Mouse (Mus musculus): ENCODE data around the gene Gnb5. TPM values are rescaled to one million over a fixed set of nuclear protein-coding genes. Genes with fewer than 3 reads are reported as not detected.
A peak's percentile ranks its signal among the peaks of the same experiment; 100 is the strongest.
"Not testable (repeated sequence)": the region's sequence is repeated elsewhere in the genome, so short reads cannot be mapped to it uniquely, and the experiment has no call there.

Gnb5 gene
- polyA plus RNA-seq, 1 experiment from 2014 or later = 46.4 TPM

DNA sequence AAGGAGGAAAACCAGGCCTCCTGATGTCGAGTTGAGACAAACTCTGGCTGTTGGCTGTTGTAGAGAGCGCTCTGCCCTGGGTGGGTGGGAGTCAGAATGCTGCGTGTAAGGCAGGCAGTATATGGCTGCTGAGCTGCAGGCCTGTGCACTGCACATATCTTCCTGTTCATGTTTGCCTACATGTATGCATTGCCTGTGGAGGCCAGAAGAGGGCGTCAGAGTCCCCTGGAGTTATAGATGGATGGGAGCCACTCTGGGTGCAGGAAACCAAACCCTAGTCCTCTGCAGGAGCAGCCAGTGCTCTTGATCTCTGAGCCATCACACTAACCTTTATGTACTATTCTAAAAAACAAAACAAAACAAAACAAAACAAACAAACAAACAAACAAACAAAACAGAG lies 28.4 kb downstream of the Gnb5 start:
- ATAC-seq = no peak

GRCm38 (mm10) chr9:75338016-75338415 lies 31.9 kb downstream of the Gnb5 start:
- no peak for ATAC-seq
- no peak overlapping the region for H3K4me2 ChIP-seq (replicated peaks)
- WGBS = 94% methylated on average over 6 of the region's 6 CpGs

More for the DNA sequence above, 28.4 kb downstream of the Gnb5 start:
- no peak overlapping the region for H3K4me3 ChIP-seq (replicated peaks)
- WGBS = 81% methylated on average over 4 of the region's 4 CpGs
- H3K4me1 ChIP-seq (replicated peaks) = no peaks in the 10 kb centered on the region
- H3K36me3 ChIP-seq = peaks cover 79% of the 10 kb centered on the region
- H3K9me3 ChIP-seq = no peaks in the 10 kb centered on the region
- no peak overlapping the region for H3K27ac ChIP-seq
- no peaks in the 10 kb centered on the region for H3K27me3 ChIP-seq
- no peak overlapping the region for H3K4me2 ChIP-seq (replicated peaks)
- no peak overlapping the region for H3K9ac ChIP-seq (replicated peaks)

GRCm38 (mm10) chr9:75342433-75342832 lies 36.3 kb downstream of the Gnb5 start:
- Histone ChIP-seq H3K36me3 (peaks cover 76% of the 10 kb centered on the region), H3K4me1 (replicated peaks) (no peaks in the 10 kb centered on the region), H3K9me3 (no peaks in the 10 kb centered on the region), H3K4me2 (replicated peaks) (no peak overlapping the region), H3K4me3 (replicated peaks) (no peak overlapping the region), H3K9ac (replicated peaks) (no peak overlapping the region), H3K27ac (no peak overlapping the region), H3K27me3 (no peaks in the 10 kb centered on the region)
- 90% methylated on average over 4 of the region's 4 CpGs for WGBS
- no peak for ATAC-seq

More at GRCm38 (mm10) chr9:75338016-75338415, 31.9 kb downstream of the Gnb5 start:
- H3K9me3 ChIP-seq = no peaks in the 10 kb centered on the region
- H3K4me3 ChIP-seq (replicated peaks) = no peak overlapping the region
- no peak overlapping the region for H3K27ac ChIP-seq
- no peaks in the 10 kb centered on the region for H3K27me3 ChIP-seq
- no peak overlapping the region for H3K9ac ChIP-seq (replicated peaks)
- no peaks in the 10 kb centered on the region for H3K4me1 ChIP-seq (replicated peaks)
- peaks cover 83% of the 10 kb centered on the region for H3K36me3 ChIP-seq

GRCm38 (mm10) chr9:75347458-75347857 lies 41.4 kb downstream of the Gnb5 start, which contains the start of gene Bcl2l10:
Gene Bcl2l10 (plus strand): TSS chr9:75347758.
- H3K27me3 ChIP-seq = no peaks in the 10 kb centered on the region
- H3K9me3 ChIP-seq = no peaks in the 10 kb centered on the region
- H3K9ac ChIP-seq (replicated peaks) = no peak within 1 kb of the TSS
- H3K4me3 ChIP-seq (replicated peaks) = no peak within 1 kb of the TSS
- no peaks in the 10 kb centered on the region for H3K4me1 ChIP-seq (replicated peaks)
- ATAC-seq = no peak
- H3K27ac ChIP-seq = no peak within 1 kb of the TSS
- 93% methylated on average over 5 of the region's 5 CpGs for WGBS
- H3K4me2 ChIP-seq (replicated peaks) = no peak within 1 kb of the TSS
- H3K36me3 ChIP-seq = peaks cover 41% of the 10 kb centered on the region

DNA sequence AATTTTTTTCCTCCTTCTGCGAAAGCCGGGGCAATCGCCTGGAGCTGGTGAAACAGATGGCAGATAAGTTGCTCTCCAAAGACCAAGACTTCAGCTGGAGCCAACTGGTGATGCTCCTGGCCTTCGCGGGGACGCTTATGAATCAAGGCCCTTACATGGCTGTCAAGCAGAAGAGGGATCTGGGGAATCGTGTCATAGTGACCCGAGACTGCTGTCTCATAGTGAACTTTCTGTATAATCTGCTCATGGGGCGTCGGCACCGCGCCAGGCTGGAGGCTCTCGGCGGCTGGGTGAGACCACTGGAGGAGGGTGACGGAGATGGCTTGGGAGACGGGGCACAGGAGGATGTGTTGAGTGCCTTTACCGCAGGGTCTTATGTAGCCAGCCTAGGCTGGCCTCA lies 42.0 kb downstream of the Gnb5 start:
- WGBS = 96% methylated on average over 17 of the region's 17 CpGs

GRCm38 (mm10) chr9:75348641-75349040 lies 42.6 kb downstream of the Gnb5 start:
- Histone ChIP-seq H3K9ac (replicated peaks) (no peak overlapping the region), H3K27ac (no peak overlapping the region), H3K4me3 (replicated peaks) (no peak overlapping the region), H3K4me1 (replicated peaks) (no peaks in the 10 kb centered on the region), H3K9me3 (no peaks in the 10 kb centered on the region), H3K27me3 (no peaks in the 10 kb centered on the region), H3K4me2 (replicated peaks) (no peak overlapping the region), H3K36me3 (peaks cover 30% of the 10 kb centered on the region)
- WGBS = 52% methylated on average over 3 of the region's 3 CpGs
- no peak for ATAC-seq

More for the DNA sequence above, 42.0 kb downstream of the Gnb5 start:
- no peak overlapping the region for H3K4me3 ChIP-seq (replicated peaks)
- H3K9ac ChIP-seq (replicated peaks) = no peak overlapping the region
- H3K9me3 ChIP-seq = no peaks in the 10 kb centered on the region
- no peak overlapping the region for H3K4me2 ChIP-seq (replicated peaks)
- no peaks in the 10 kb centered on the region for H3K27me3 ChIP-seq
- no peaks in the 10 kb centered on the region for H3K4me1 ChIP-seq (replicated peaks)
- peaks cover 35% of the 10 kb centered on the region for H3K36me3 ChIP-seq
- H3K27ac ChIP-seq = no peak overlapping the region
- no peak for ATAC-seq

GRCm38 (mm10) chr9:75353094-75353493 lies 47.0 kb downstream of the Gnb5 start:
- no peak overlapping the region for H3K4me2 ChIP-seq (replicated peaks)
- no peak overlapping the region for H3K9ac ChIP-seq (replicated peaks)
- no peak for ATAC-seq
- H3K27ac ChIP-seq = no peak overlapping the region
- no peak overlapping the region for H3K4me3 ChIP-seq (replicated peaks)
- no peaks in the 10 kb centered on the region for H3K9me3 ChIP-seq
- no peaks in the 10 kb centered on the region for H3K4me1 ChIP-seq (replicated peaks)
- WGBS = 74% methylated on average over 8 of the region's 8 CpGs
- H3K27me3 ChIP-seq = no peaks in the 10 kb centered on the region
- 0 out of 2 replicates have a peak, but pooled peaks cover 2% of the 10 kb centered on the region for H3K36me3 ChIP-seq

GRCm38 (mm10) chr9:75355783-75356182 lies 49.7 kb downstream of the Gnb5 start:
- Histone ChIP-seq H3K9me3 (no peaks in the 10 kb centered on the region), H3K4me1 (replicated peaks) (no peaks in the 10 kb centered on the region), H3K36me3 (no peaks in the 10 kb centered on the region), H3K4me3 (replicated peaks) (no peak overlapping the region), H3K27ac (no peak overlapping the region), H3K9ac (replicated peaks) (no peak overlapping the region), H3K4me2 (replicated peaks) (no peak overlapping the region), H3K27me3 (no peaks in the 10 kb centered on the region)
- WGBS = 93% methylated on average over 4 of the region's 4 CpGs
- ATAC-seq = no peak

DNA sequence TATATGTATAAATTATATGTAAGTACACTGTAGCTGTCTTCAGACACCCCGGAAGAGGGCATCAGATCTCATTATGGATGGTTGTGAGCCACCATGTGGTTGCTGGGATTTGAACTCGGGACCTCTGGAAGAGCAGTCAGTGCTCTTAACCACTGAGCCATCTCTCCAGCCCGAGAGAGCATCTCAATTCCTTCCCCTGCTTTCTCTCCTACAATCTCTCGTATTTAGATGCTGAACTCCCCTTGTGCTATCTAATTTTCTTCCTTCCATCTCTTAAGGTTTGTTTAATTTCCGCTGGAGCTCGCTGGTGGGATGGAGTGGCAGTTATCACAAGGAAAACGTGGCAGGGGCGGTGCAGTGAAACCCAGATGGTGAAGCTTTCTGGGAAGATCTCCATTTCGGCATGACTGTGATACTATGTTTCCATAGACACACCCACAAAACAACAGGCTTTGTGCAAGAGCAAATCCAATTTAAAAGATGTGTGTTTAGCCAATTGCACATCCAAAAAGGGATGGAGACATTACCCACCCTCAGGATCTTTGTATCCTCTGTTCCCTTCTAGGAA lies 51.1 kb downstream of the Gnb5 start:
- H3K36me3 ChIP-seq = no peaks in the 10 kb centered on the region

GRCm38 (mm10) chr9:75361699-75362098 lies 55.6 kb downstream of the Gnb5 start:
- H3K27me3 ChIP-seq = no peaks in the 10 kb centered on the region
- H3K4me3 ChIP-seq (replicated peaks) = no peak overlapping the region
- WGBS = 46% methylated on average over 5 of the region's 5 CpGs
- no peak overlapping the region for H3K9ac ChIP-seq (replicated peaks)
- no peak overlapping the region for H3K4me2 ChIP-seq (replicated peaks)
- ATAC-seq = peak; percentile 62; the same call in 1 of the 2 replicates
- H3K27ac ChIP-seq = no peak overlapping the region
- no peaks in the 10 kb centered on the region for H3K9me3 ChIP-seq
- no peaks in the 10 kb centered on the region for H3K36me3 ChIP-seq
- H3K4me1 ChIP-seq (replicated peaks) = no peaks in the 10 kb centered on the region

More for the DNA sequence above, 51.1 kb downstream of the Gnb5 start:
- H3K27ac ChIP-seq = no peak overlapping the region
- H3K4me1 ChIP-seq (replicated peaks) = no peaks in the 10 kb centered on the region
- H3K4me3 ChIP-seq (replicated peaks) = no peak overlapping the region
- no peak for ATAC-seq
- WGBS = 84% methylated on average over 9 of the region's 9 CpGs
- H3K4me2 ChIP-seq (replicated peaks) = no peak overlapping the region
- H3K27me3 ChIP-seq = no peaks in the 10 kb centered on the region
- H3K9me3 ChIP-seq = no peaks in the 10 kb centered on the region
- H3K9ac ChIP-seq (replicated peaks) = no peak overlapping the region

- Histone ChIP-seq H3K4me2 (replicated peaks) (no peak overlapping the region), H3K27ac (no peak overlapping the region), H3K9me3 (no peaks in the 10 kb centered on the region), H3K36me3 (no peaks in the 10 kb centered on the region), H3K27me3 (no peaks in the 10 kb centered on the region), H3K4me3 (replicated peaks) (no peak overlapping the region), H3K9ac (replicated peaks) (no peak overlapping the region), H3K4me1 (replicated peaks) (no peaks in the 10 kb centered on the region)
- no peak for ATAC-seq
- 91% methylated on average over 4 of the region's 4 CpGs for WGBS
These were observed 56.1 kb downstream of the Gnb5 start for GRCm38 (mm10) chr9:75362201-75362600.

DNA sequence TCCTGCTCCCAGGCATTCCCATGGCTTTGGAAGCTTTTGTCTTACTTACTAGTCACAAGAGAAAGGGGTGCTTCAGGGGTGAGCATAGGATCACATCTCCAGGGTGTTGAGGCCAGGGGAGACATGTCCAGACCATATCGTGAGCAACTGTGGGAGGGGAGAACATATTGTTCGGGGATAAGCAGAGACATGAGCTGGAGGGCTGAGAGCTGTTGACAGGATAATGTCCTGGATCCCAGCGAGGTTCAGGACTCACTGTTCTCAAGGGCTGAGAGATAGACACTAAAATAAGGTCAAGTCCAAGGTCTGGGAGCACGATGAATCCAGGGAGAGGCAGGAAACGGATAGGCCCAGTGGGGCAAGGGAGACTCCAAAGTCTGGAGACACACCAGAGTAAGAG lies 56.9 kb downstream of the Gnb5 start:
- Histone ChIP-seq H3K36me3 (no peaks in the 10 kb centered on the region), H3K9ac (replicated peaks) (no peak overlapping the region), H3K27ac (no peak overlapping the region), H3K27me3 (no peaks in the 10 kb centered on the region), H3K4me3 (replicated peaks) (no peak overlapping the region), H3K4me2 (replicated peaks) (no peak overlapping the region), H3K9me3 (no peaks in the 10 kb centered on the region), H3K4me1 (replicated peaks) (no peaks in the 10 kb centered on the region)
- 85% methylated on average over 5 of the region's 5 CpGs for WGBS
- no peak for ATAC-seq

DNA sequence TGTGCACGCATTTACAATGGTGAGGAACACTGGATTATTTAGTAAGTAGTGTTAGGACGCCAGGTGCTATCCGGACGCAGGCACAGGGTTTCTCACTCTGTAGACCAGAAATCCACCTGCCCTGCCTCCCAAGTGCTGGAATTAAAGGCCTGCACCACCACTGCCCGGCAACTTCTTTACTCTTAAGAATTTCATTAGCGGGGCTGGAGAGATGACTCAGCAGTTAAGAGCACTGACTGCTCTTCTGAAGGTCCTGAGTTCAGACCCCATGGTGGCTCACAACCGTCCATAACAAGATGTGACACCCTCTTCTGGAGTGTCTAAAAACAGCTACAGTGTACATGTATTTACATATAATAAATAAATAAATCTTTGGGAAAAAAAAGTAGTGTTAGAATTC lies 57.6 kb downstream of the Gnb5 start:
- H3K9me3 ChIP-seq; H3K27ac ChIP-seq; H3K36me3 ChIP-seq; H3K27me3 ChIP-seq; H3K9ac ChIP-seq (replicated peaks); ATAC-seq; H3K4me2 ChIP-seq (replicated peaks); H3K4me3 ChIP-seq (replicated peaks); H3K4me1 ChIP-seq (replicated peaks): not testable (repeated sequence)
- 69% methylated on average over 7 of the region's 7 CpGs for WGBS
